Mouse (Mus musculus): Measurements from ENCODE around the gene Zfp984.
"Not testable (repeated sequence)": the region's sequence is repeated elsewhere in the genome, so short reads cannot be mapped to it uniquely, and the experiment has no call there.

The Zfp984 gene

DNA sequence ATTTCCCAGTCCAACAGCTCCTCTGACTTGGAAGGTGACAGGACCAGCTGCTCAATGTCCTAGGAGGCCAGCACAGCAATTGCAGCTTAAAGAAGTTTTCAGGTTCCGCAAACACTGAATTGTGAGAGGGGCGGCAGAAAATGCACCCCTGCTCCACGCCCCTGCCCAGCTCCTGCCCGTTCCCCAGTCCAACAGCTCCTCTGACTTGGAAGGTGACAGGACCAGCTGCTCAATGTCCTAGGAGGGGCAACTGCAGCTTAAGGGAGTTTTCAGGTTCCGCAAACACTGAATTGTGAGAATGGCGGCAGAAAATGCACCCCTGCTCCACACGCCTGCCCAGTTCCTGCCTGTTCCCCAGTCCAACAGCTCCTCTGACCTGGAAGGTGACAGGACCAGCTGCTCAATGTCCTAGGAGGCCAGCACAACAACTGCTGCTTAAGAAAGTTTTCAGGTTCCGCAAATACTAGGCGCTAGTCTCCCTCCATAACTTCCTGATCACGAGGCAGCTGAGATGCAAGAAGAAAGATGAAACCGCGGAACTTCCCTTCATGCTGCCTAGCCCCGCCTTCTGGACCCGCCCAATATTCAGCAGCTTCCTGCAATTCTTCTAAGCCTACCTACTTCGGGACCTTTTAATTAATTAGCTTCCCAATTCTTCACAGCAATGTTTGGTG is at the start of gene Zfp984:
Gene Zfp984 (minus strand): TSS at position 497 of the 674 bp plus-strand sequence.
- DNase-seq (ENCODE audit: low spot score in 2 of 2), result not testable (repeated sequence)

DNA sequence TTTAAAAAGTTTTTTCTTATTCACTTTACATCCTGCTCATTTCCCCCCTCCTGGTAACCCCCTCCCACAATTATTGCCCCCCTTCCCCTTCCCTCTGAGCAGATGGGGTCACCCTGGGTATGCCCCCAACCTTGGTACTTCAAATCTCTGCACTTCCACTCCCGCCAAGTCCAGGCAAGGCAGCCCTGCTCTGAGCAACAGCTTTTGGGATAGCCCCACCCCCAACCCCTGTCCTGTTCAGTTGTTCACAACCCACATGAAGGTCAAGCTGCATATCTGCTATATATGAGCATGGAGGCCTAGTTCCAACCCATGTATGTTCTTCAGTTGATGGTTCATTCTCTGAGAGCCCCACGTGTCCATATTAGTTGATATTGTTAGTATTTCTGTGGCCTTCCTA is 41.2 kb upstream of the Zfp984 start:
- DNase-seq (ENCODE audit: low spot score in 2 of 2), result no peak

- DNase-seq (ENCODE audit: low spot score in 2 of 2), result no peak
Observed at GRCm38 (mm10) chr4:147848584-147848991, 39.0 kb upstream of the Zfp984 start.

DNA sequence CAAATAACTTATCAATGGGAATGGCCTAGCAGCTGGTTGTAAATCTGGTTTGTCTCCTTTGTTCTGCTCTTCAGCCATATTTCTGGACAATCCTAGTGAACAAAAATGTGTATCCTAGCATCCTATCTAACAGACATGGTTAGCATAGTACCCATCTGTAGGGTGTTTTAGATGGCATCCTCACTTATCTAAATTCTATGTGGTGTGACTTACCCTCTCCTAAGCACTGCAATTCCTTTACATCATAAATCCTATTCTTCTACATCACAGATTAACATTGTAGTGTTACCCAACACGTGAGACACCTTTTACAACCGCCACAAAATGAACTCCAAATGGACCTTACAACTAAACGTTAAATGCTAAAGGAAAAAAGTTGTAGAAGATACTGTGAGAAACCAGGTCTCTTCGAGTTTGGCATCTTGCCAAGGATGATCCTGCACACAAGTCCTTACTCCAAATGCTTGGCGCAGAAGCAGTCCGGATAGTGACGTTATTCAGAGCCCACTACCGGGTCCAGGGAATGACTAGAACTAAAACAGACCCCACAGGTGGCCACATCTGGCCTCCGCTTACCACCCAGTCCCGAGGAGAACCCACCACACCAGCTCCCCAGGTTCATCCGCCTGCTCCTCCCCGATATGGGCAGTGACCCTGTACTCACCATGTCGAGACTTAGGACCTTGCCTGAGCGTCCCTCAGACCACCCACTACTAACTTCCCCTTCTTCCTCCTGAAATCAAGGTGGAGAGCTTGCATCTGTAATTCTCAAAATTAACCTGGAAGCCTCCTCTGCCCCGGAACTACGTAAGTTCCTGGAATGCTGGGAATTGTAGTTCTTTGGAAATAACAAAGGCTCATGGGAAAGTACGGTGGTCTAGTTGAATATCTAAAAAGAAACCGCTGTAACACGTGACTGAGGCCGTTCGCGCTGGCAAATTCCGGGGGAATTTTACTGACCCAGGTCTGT is 38.3 kb upstream of the Zfp984 start, which contains the start of gene Zfp933:
Gene Zfp933 (minus strand): TSS at position 753 of the 970 bp plus-strand sequence.
- peak; percentile 79 to 81 for DNase-seq (ENCODE audit: low spot score in 2 of 2)

- no peak for DNase-seq (ENCODE audit: low spot score in 2 of 2)
Observed at GRCm38 (mm10) chr4:147842871-147843270, 33.3 kb upstream of the Zfp984 start.

DNA sequence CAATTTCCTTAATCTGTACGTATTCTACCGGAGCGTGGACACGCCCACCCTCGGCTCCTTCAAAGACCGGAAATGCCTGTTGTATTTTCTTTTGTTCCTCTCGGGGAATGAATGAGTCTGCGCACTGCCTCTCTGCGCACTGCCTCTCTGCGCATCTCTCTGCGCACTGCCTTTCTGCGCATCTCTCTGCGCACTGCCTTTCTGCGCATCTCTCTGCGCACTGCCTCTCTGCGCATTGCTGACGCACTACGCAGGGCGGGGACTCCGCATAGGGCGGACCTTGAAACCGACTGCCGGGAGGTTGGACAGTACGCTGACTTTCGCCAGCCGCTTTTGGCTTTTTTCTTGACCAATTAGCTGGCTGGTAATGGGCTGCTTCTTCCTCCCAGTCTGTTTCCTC is 29.7 kb upstream of the Zfp984 start:
- DNase-seq (ENCODE audit: low spot score in 2 of 2), result peak in 1 of 2 experiments; percentile 23

DNA sequence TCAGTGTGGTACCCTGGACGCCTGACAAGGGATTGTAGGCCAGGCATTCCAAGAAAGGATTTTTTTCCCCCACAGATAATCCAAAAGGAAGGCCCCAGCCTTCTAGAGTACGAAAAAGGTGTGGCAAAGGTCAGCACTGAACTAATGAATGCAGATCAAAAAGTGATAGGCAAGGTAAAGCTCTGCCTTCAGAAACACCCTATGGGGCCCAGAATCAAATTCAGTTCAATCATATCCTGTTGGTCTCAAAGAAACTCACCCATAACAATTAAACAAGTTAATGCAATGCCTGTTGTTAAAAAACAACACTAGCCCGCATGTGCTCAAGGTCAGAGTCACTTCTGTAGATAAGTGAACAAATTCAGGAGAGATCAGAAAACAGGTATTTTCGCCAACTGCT is 14.8 kb upstream of the Zfp984 start:
- DNase-seq (ENCODE audit: low spot score in 2 of 2), result no peak

DNA sequence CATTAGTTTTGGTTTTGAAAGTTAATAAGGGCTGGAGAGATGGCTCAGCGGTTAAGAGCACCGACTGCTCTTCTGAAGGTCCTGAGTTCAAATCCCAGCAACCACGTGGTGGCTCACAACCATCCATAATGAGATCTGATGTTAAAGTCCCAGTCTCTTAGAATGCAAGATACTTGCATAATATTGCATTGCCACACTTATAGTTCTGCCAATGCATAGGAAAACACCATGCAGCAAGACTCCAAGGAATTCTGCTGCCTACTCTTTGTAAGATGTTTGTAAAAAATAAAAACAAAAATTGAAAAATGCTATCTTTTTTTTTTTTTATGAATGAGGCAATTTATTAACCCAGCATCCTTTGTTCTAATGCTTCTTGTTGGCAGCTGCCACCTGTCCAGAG is 11.8 kb upstream of the Zfp984 start:
- not testable (repeated sequence) for DNase-seq (ENCODE audit: low spot score in 2 of 2)

DNA sequence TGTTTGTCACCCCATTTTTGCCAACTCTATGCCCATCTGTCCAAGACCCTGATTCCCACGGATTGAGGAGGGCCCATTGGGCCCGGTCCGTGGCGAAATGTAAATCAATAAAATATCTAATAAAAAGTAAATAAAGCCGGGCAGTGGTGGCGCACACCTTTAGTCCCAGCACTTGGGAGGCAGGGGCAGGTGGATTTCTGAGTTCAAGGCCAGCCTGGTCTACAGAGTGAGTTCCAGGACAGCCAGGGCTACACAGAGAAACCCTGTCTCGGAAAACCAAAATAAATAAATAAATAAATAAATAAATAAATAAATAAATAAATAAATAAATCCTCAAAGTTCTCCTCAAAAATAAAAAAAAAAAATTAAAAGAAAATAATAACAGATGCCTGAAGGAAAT is 10.1 kb upstream of the Zfp984 start:
- not testable (repeated sequence) for DNase-seq (ENCODE audit: low spot score in 2 of 2)

- no peak for DNase-seq (ENCODE audit: low spot score in 2 of 2)
Observed at GRCm38 (mm10) chr4:147814592-147815167, 5.1 kb upstream of the Zfp984 start.

DNA sequence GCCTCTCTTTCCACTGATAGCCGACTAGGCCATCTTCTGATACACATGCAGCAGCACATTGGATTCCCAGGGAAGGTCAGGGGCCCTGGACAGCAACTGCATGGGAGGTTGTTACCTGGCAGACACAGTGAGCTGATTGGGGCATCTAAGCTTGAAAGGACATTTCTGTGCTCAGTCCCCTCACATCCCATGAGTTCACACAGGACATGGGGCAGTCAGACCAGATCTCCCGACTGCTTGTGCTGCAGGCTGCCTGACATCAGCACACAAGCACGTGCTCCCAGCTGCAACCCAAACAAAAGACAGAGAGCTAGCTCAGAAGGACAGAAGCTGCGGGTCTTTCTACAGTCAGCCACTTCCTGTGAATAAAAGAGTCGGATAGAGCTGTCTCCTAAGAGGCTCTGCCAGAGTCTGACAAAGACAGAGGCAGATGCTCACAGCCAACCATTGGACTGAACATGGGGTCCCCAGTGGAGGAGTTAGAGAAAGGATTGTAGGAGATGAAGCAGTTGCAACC is 3.7 kb upstream of the Zfp984 start:
- no peak for DNase-seq (ENCODE audit: low spot score in 2 of 2)

DNA sequence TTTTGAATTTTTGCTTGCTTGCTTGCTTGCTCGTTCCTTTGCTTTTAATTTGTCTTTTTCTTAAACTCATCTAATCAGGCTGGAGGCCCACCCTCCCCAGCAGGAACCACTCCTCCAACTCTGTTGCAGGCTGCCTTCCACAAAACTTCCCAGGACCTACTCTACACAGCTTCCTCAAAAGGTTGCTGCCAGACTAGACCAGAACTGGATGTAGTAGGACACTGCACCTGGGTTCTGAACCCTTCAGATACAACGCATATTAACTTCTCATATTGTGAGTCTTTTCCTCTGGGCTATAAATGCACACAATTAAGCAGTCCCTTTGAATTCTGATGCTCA is 347 bp upstream of the Zfp984 start:
- DNase-seq (ENCODE audit: low spot score in 2 of 2), result not testable (repeated sequence)

- not testable (repeated sequence) for DNase-seq (ENCODE audit: low spot score in 2 of 2)
Observed at GRCm38 (mm10) chr4:147808483-147808882, 1.1 kb downstream of the Zfp984 start.

- not testable (repeated sequence) for DNase-seq (ENCODE audit: low spot score in 2 of 2)
Observed at GRCm38 (mm10) chr4:147795308-147795707, 14.3 kb downstream of the Zfp984 start.

GRCm38 (mm10) chr4:147794026-147794665 is 15.4 kb downstream of the Zfp984 start:
- not testable (repeated sequence) for DNase-seq (ENCODE audit: low spot score in 2 of 2)

GRCm38 (mm10) chr4:147793390-147793916 is 16.1 kb downstream of the Zfp984 start:
- not testable (repeated sequence) for DNase-seq (ENCODE audit: low spot score in 2 of 2)

DNA sequence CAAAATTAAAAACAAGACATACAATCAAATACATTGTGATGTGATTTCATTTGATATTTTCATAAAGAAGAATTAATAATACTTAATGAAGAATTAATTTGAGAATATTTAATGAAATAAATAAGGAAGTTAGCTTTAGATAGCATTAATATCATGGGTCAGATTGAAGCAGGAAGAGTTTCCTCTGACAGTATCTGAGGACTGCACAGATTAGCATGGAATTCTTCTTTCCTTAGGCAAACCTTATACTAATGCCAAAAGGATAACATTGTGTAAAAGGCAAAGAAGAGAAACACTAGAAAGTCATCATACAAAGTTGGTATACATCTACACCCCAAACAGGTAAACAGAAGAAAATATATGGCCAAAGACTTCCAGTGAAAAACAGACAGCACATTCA is 17.9 kb downstream of the Zfp984 start:
- DNase-seq (ENCODE audit: low spot score in 2 of 2), result not testable (repeated sequence)

GRCm38 (mm10) chr4:147746255-147746654 is 63.3 kb downstream of the Zfp984 start:
- DNase-seq (ENCODE audit: low spot score in 2 of 2), result not testable (repeated sequence)

- DNase-seq (ENCODE audit: low spot score in 2 of 2), result not testable (repeated sequence)
Observed at GRCm38 (mm10) chr4:147738636-147739369, 70.8 kb downstream of the Zfp984 start.

Data from right cerebral cortex, adult 2 months (tissue).